Mouse (Mus musculus) left cerebral cortex, postnatal 14 days (tissue): ENCODE results near the gene Psenen. TPM values are rescaled to one million over a fixed set of nuclear protein-coding genes. Genes with fewer than 3 reads are reported as not detected.

ENCODE experiments used
- DNase-seq, 2 experiments: peaks; one replicate each; pipeline ENCODE4 v3.0.0; 2021 to 2022; ENCODE audit warnings: low spot score in 2 of 2, mixed read lengths in 1 of 2
- intact Hi-C: fragments of 180-260 bp; cut with DNase I; formaldehyde crosslinking; loops from one replicate; pipeline ENCODE4 v1.15.1; 2025
- total RNA-seq, 2 experiments: library from RNA; stranded (reverse); gene quantifications; 2 replicates each; pipeline ENCODE4 v1.2.3; 2021

Psenen gene
- total RNA-seq, 2 experiments from 2014 or later = 81.0 to 81.3 TPM

GRCm38 (mm10) chr7:30590927-30591604, 27.6 kb upstream of the Psenen start:
- intact Hi-C loops = no loop called here
- no peak for DNase-seq

- DNase-seq = peak; percentile 70 to 82
- intact Hi-C loops = loop anchor here (2.0 kb wide), 1 partner anchor 23 kb away; the partner anchor contains the start of gene Upk1a
These were observed 26.2 kb upstream of the Psenen start for GRCm38 (mm10) chr7:30589435-30590301.

GRCm38 (mm10) chr7:30588676-30589434, 25.4 kb upstream of the Psenen start, which contains the start of gene Kmt2b:
Kmt2b (minus strand) TSS chr7:30588726.
- DNase-seq = peak; percentile 95 to 96
- intact Hi-C loops = loop anchor here (2.0 kb wide), 1 partner anchor 24 kb away; the partner anchor contains the start of gene Upk1a

GRCm38 (mm10) chr7:30587842-30588667, 24.6 kb upstream of the Psenen start:
- DNase-seq = peak; percentile 29 to 56
- intact Hi-C loops = loop anchor here (2.0 kb wide), 1 partner anchor 25 kb away; the partner anchor contains the start of gene Upk1a

- intact Hi-C loops = no loop called here
- no peak for DNase-seq
These were observed 23.1 kb upstream of the Psenen start for GRCm38 (mm10) chr7:30586455-30587020.

- intact Hi-C loops = no loop called here
- DNase-seq = no peak
These were observed 21.7 kb upstream of the Psenen start for GRCm38 (mm10) chr7:30585170-30585569.

GRCm38 (mm10) chr7:30584339-30584738, 20.9 kb upstream of the Psenen start:
- intact Hi-C loops = no loop called here
- DNase-seq = no peak

GRCm38 (mm10) chr7:30581547-30581946, 18.1 kb upstream of the Psenen start:
- DNase-seq = no peak
- intact Hi-C loops = no loop called here

GRCm38 (mm10) chr7:30579950-30580349, 16.5 kb upstream of the Psenen start:
- DNase-seq = no peak
- intact Hi-C loops = no loop called here

- intact Hi-C loops = no loop called here
- no peak for DNase-seq
These were observed 9.5 kb upstream of the Psenen start for GRCm38 (mm10) chr7:30572969-30573368.

- intact Hi-C loops = no loop called here
- DNase-seq = no peak
These were observed 9.0 kb upstream of the Psenen start for GRCm38 (mm10) chr7:30572389-30572788.

GRCm38 (mm10) chr7:30567555-30567954, 4.1 kb upstream of the Psenen start:
- intact Hi-C loops = no loop called here
- DNase-seq = no peak

GRCm38 (mm10) chr7:30566033-30566432, 2.6 kb upstream of the Psenen start:
- intact Hi-C loops = no loop called here

GRCm38 (mm10) chr7:30564970-30565571, 1.6 kb upstream of the Psenen start, which contains the start of gene Igflr1:
Igflr1 (plus strand) TSS chr7:30565427.
- no peak for DNase-seq
- intact Hi-C loops = no loop called here

More at GRCm38 (mm10) chr7:30566033-30566432, 2.6 kb upstream of the Psenen start:
- DNase-seq = no peak

GRCm38 (mm10) chr7:30563906-30564280, 466 bp upstream of the Psenen start:
- intact Hi-C loops = no loop called here
- no peak for DNase-seq

- intact Hi-C loops = no loop called here
- DNase-seq = no peak
These were observed 806 bp downstream of the Psenen start for GRCm38 (mm10) chr7:30562526-30563116.

- intact Hi-C loops = no loop called here
- DNase-seq = no peak
These were observed 3.1 kb downstream of the Psenen start for GRCm38 (mm10) chr7:30560296-30560695.
